Mouse (Mus musculus) embryonic facial prominence, embryonic 11.5 days (tissue): ENCODE measurements around the gene Cacnb4. TPM values are rescaled to one million over a fixed set of nuclear protein-coding genes. Genes with fewer than 3 reads are reported as not detected.

ENCODE experiments used
- ATAC-seq: fragments of 200-750 bp; cut with Nextera tagmentation; replicated peaks from 2 replicates; pipeline ENCODE4 v1.8.0; 2017; ENCODE audit warnings: low read depth; ENCODE audit not compliant: insufficient number of reproducible peaks, low FRiP score, low TSS enrichment
- DNase-seq: peaks from one replicate; pipeline ENCODE4 v3.0.0-alpha.2; 2015; ENCODE audit warnings: low spot score
- H3K27ac ChIP-seq: fragments of 300-500 bp; sonication (generic); replicated peaks from 2 replicates; pipeline ENCODE4 v1.5.1; 2014; ENCODE audit warnings: mild to moderate bottlenecking, low read depth, low read length, control low read depth
- H3K27me3 ChIP-seq: fragments of 300-500 bp; sonication (generic); 2 replicates; pipeline ENCODE4 v1.6.1; 2014; ENCODE audit warnings: mild to moderate bottlenecking, low read length, moderate library complexity, mixed read lengths; ENCODE audit not compliant: control insufficient read depth, insufficient read depth
- H3K36me3 ChIP-seq: fragments of 300-500 bp; sonication (generic); replicated peaks from 2 replicates; pipeline ENCODE4 v1.6.1; 2014; ENCODE audit warnings: low read depth, mild to moderate bottlenecking, low read length, moderate library complexity, mixed read lengths; ENCODE audit not compliant: control insufficient read depth, insufficient read depth
- H3K4me1 ChIP-seq: fragments of 300-500 bp; sonication (generic); 2 replicates; pipeline ENCODE4 v1.6.1; 2014; ENCODE audit warnings: low read length, mixed read lengths; ENCODE audit not compliant: control insufficient read depth, insufficient read depth
- H3K4me2 ChIP-seq: fragments of 300-500 bp; sonication (generic); 2 replicates; pipeline ENCODE4 v1.6.1; 2014; ENCODE audit warnings: low read depth, mild to moderate bottlenecking, control low read depth, low read length, moderate library complexity
- H3K4me3 ChIP-seq: fragments of 300-500 bp; sonication (generic); 2 replicates; pipeline ENCODE4 v1.5.1; 2014; ENCODE audit warnings: low read depth, low read length, control low read depth
- H3K9ac ChIP-seq: fragments of 300-500 bp; sonication (generic); replicated peaks from 2 replicates; pipeline ENCODE4 v1.6.1; 2014; ENCODE audit warnings: mild to moderate bottlenecking, control low read depth, low read length
- H3K9me3 ChIP-seq: fragments of 300-500 bp; sonication (generic); replicated peaks from 2 replicates; pipeline ENCODE4 v1.6.1; 2016; ENCODE audit warnings: mild to moderate bottlenecking, low read length, inconsistent platforms, mixed read lengths; ENCODE audit not compliant: control insufficient read depth
- WGBS: fragments of 180-500 bp; shearing (Covaris S2); extraction: QIAGEN DNeasy Blood & Tissue Kit; methylation state at CpG from one replicate; pipeline ENCODE4 v1.1.7; 2014; 5-methylcytosine and 5-hydroxymethylcytosine counted together
- polyA plus RNA-seq: library from polyadenylated mRNA; unstranded; fragments of >200 nt; fragmentation: Nextera tagmentation; extraction: Ambion mirVana; gene quantifications from 2 replicates; pipeline ENCODE4 v1.2.1, GENCODE M21; 2014

Cacnb4 gene
- polyA plus RNA-seq, 1 experiment from 2014 or later, result 0.95 TPM

GRCm38 (mm10) chr2:52448916-52449315 lies 227.7 kb downstream of the Cacnb4 start:
- Histone ChIP-seq H3K27me3 (no peaks in the 10 kb centered on the region), H3K4me2 (no peak overlapping the region), H3K9me3 (no peaks in the 10 kb centered on the region), H3K27ac (no peak overlapping the region), H3K4me1 (no peaks in the 10 kb centered on the region), H3K4me3 (no peak overlapping the region), H3K9ac (no peak overlapping the region), H3K36me3 (no peaks in the 10 kb centered on the region)
- no peak for DNase-seq
- ATAC-seq, result no peak
- 75% methylated on average over 1 of the region's 1 CpGs for WGBS

- no peak for ATAC-seq
- WGBS, result 73% methylated on average over 5 of the region's 5 CpGs
Observed at GRCm38 (mm10) chr2:52446648-52447047, 230.0 kb downstream of the Cacnb4 start.

GRCm38 (mm10) chr2:52442125-52442524 lies 234.5 kb downstream of the Cacnb4 start:
- DNase-seq (peak; percentile 48), ATAC-seq (no peak)
- Histone ChIP-seq H3K36me3 (no peaks in the 10 kb centered on the region), H3K9ac (no peak overlapping the region), H3K27me3 (no peaks in the 10 kb centered on the region), H3K27ac (no peak overlapping the region), H3K4me2 (no peak overlapping the region), H3K4me1 (no peaks in the 10 kb centered on the region), H3K9me3 (no peaks in the 10 kb centered on the region), H3K4me3 (no peak overlapping the region)
- 27% methylated on average over 5 of the region's 5 CpGs for WGBS

More at GRCm38 (mm10) chr2:52446648-52447047, 230.0 kb downstream of the Cacnb4 start:
- H3K27me3 ChIP-seq, result no peaks in the 10 kb centered on the region
- H3K4me1 ChIP-seq, result no peaks in the 10 kb centered on the region
- H3K27ac ChIP-seq, result no peak overlapping the region
- no peaks in the 10 kb centered on the region for H3K9me3 ChIP-seq
- H3K4me3 ChIP-seq, result no peak overlapping the region
- DNase-seq, result no peak
- H3K9ac ChIP-seq, result no peak overlapping the region
- no peak overlapping the region for H3K4me2 ChIP-seq
- no peaks in the 10 kb centered on the region for H3K36me3 ChIP-seq

GRCm38 (mm10) chr2:52440420-52441015 lies 236.1 kb downstream of the Cacnb4 start:
- H3K9ac ChIP-seq, result no peak overlapping the region
- no peaks in the 10 kb centered on the region for H3K4me1 ChIP-seq
- DNase-seq, result no peak
- H3K36me3 ChIP-seq, result no peaks in the 10 kb centered on the region
- H3K4me2 ChIP-seq, result no peak overlapping the region
- no peaks in the 10 kb centered on the region for H3K9me3 ChIP-seq
- ATAC-seq, result no peak
- H3K27me3 ChIP-seq, result no peaks in the 10 kb centered on the region
- 83% methylated on average over 4 of the region's 4 CpGs for WGBS
- H3K27ac ChIP-seq, result no peak overlapping the region
- no peak overlapping the region for H3K4me3 ChIP-seq

- Histone ChIP-seq H3K27ac (no peak overlapping the region), H3K9me3 (no peaks in the 10 kb centered on the region), H3K27me3 (no peaks in the 10 kb centered on the region), H3K4me1 (no peaks in the 10 kb centered on the region), H3K4me3 (no peak overlapping the region), H3K9ac (no peak overlapping the region), H3K36me3 (no peaks in the 10 kb centered on the region), H3K4me2 (no peak overlapping the region)
- ATAC-seq, result no peak
- DNase-seq, result no peak
- 88% methylated on average over 4 of the region's 4 CpGs for WGBS
Observed at GRCm38 (mm10) chr2:52438437-52438836, 238.2 kb downstream of the Cacnb4 start.

GRCm38 (mm10) chr2:52438013-52438412 lies 238.6 kb downstream of the Cacnb4 start:
- Histone ChIP-seq H3K9me3 (no peaks in the 10 kb centered on the region), H3K36me3 (no peaks in the 10 kb centered on the region), H3K4me1 (no peaks in the 10 kb centered on the region), H3K27me3 (no peaks in the 10 kb centered on the region), H3K9ac (no peak overlapping the region), H3K4me3 (no peak overlapping the region), H3K27ac (no peak overlapping the region), H3K4me2 (no peak overlapping the region)
- 63% methylated on average over 6 of the region's 6 CpGs for WGBS
- DNase-seq, result no peak
- no peak for ATAC-seq

GRCm38 (mm10) chr2:52435919-52436632 lies 240.6 kb downstream of the Cacnb4 start:
- no peak overlapping the region for H3K4me2 ChIP-seq
- H3K27me3 ChIP-seq, result no peaks in the 10 kb centered on the region
- no peak for DNase-seq
- H3K9ac ChIP-seq, result no peak overlapping the region
- WGBS, result 73% methylated on average over 14 of the region's 14 CpGs
- H3K9me3 ChIP-seq, result no peaks in the 10 kb centered on the region
- no peak overlapping the region for H3K27ac ChIP-seq
- H3K4me1 ChIP-seq, result no peaks in the 10 kb centered on the region
- H3K36me3 ChIP-seq, result no peaks in the 10 kb centered on the region
- H3K4me3 ChIP-seq, result no peak overlapping the region
- no peak for ATAC-seq

- H3K27ac ChIP-seq, result no peak overlapping the region
- H3K36me3 ChIP-seq, result no peaks in the 10 kb centered on the region
- ATAC-seq (no peak), DNase-seq (peak; percentile 36)
- no peaks in the 10 kb centered on the region for H3K27me3 ChIP-seq
- H3K9me3 ChIP-seq, result no peaks in the 10 kb centered on the region
- H3K4me2 ChIP-seq, result no peak overlapping the region
- no peak overlapping the region for H3K9ac ChIP-seq
- H3K4me3 ChIP-seq, result no peak overlapping the region
- WGBS, result 41% methylated on average over 7 of the region's 7 CpGs
- no peaks in the 10 kb centered on the region for H3K4me1 ChIP-seq
Observed at GRCm38 (mm10) chr2:52433365-52433764, 243.3 kb downstream of the Cacnb4 start.
